In the genomic region with DNA sequence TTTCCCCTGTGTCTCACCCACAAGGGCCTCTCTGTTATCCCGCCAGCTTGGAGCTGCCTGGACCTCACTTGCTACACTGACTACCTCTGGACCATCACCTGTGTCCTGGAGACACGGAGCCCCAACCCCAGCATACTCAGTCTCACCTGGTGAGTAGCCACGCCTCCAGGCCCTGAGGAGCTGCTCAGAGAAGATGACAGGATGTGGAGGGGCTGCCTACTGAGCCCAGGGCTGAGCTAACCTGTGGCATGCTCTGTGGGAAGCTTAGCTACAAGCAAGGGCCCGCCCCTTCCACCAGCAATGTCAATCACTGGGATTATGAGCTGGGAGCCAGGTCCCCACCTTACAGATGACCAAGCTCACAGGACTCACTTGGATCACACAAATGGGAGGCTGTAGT, we compare ENCODE assay signal across 26 mouse cellular contexts. TPM values are rescaled to one million over a fixed set of nuclear protein-coding genes. Genes with fewer than 3 reads are reported as not detected.
DNase-seq lines count a peak whose midpoint lies in the region; ATAC-seq lines count a peak whose summit lies in the region.
"Had no signal": no experiment of that assay in that cellular context is flagged by ENCODE, and none has a peak within 500 bp of the region (broad histone marks: within the 10 kb centered on the region; RNA-seq: fewer than 3 reads in every experiment).

No protein-coding gene starts in this region.

- no peaks in the 10 kb centered on the region for H3K4me1 ChIP-seq in heart, embryonic 16.5 days (ENCODE audit: control insufficient read depth, insufficient read depth, low read length)
- no peaks in the 10 kb centered on the region for H3K4me1 ChIP-seq in forebrain, embryonic 14.5 days (ENCODE audit: control insufficient read depth, insufficient read depth, low read length)
- H3K4me1 ChIP-seq: embryonic facial prominence, embryonic 15.5 days; limb, embryonic 15.5 days had no signal

- peaks cover 3% of the 10 kb centered on the region; the same call in 1 of the 2 replicates for H3K9me3 ChIP-seq in heart, embryonic 16.5 days (replicated peaks; ENCODE audit: control insufficient read depth, low read length)
- H3K9me3 ChIP-seq in forebrain, embryonic 14.5 days (replicated peaks; ENCODE audit: control insufficient read depth, low read length): no peaks in the 10 kb centered on the region
- H3K9me3 ChIP-seq: limb, embryonic 15.5 days; liver, embryonic 15.5 days; lung, embryonic 15.5 days had no signal

- H3K4me2 ChIP-seq in heart, embryonic 16.5 days (ENCODE audit: low read depth, low read length): no peak overlapping the region
- H3K4me2 ChIP-seq in forebrain, embryonic 14.5 days (ENCODE audit: low read length): no peak overlapping the region
- H3K4me2 ChIP-seq: embryonic facial prominence, embryonic 15.5 days; limb, embryonic 15.5 days; liver, embryonic 15.5 days; lung, embryonic 15.5 days had no signal

- H3K9ac ChIP-seq in heart, embryonic 16.5 days (ENCODE audit: low read length): no peak overlapping the region
- H3K9ac ChIP-seq in forebrain, embryonic 14.5 days (ENCODE audit: low read length): no peak overlapping the region
- H3K9ac ChIP-seq: embryonic facial prominence, embryonic 15.5 days; limb, embryonic 15.5 days; liver, embryonic 15.5 days; lung, embryonic 15.5 days had no signal

- intact Hi-C loops in heart, postnatal 10 days (cut with DNase I): no loop called here
- intact Hi-C loops in left cerebral cortex, postnatal 10 days (cut with DNase I): no loop called here

- DNase-seq in heart, postnatal 10 days: no peak
- peak; percentile 63 for DNase-seq in CD4-positive, CD25-positive, alpha-beta regulatory T cell, adult 2 months (ENCODE audit: low read depth, low spot score)
- peak; percentile 46 for DNase-seq in splenic B cell, adult 2 months (ENCODE audit: low read depth, low spot score)
- peak; percentile 63 for DNase-seq in thymus, postnatal 25 days
- no peak for DNase-seq in left cerebral cortex, postnatal 10 days (ENCODE audit: extremely low spot score in 1 of 2, low spot score in 2 of 2)
- DNase-seq in cerebellum, postnatal 36 days: no peak
- DNase-seq in forebrain, embryonic 14.5 days (ENCODE audit: low spot score): no peak
- DNase-seq: adrenal gland, postnatal 25 days; cerebellum, adult 9-10 months; gastrocnemius, postnatal 14 days; heart, adult 2 months; kidney, adult 9 months; kidney, postnatal 36 days; left cerebral cortex, postnatal 4 days; lung, postnatal 36 days had no signal

- 0 out of 2 replicates have a peak, but pooled peaks have one; percentile 15 for ATAC-seq in heart, embryonic 16.5 days (replicated peaks; ENCODE audit: extremely low read depth, insufficient read depth, low FRiP score)
- ATAC-seq in forebrain, embryonic 14.5 days: no peak
- ATAC-seq: forebrain, embryonic 16.5 days; hindbrain, embryonic 16.5 days; intestine, embryonic 16.5 days had no signal

- H3K36me3 ChIP-seq in heart, embryonic 16.5 days (ENCODE audit: control insufficient read depth, insufficient read depth): no peaks in the 10 kb centered on the region
- H3K36me3 ChIP-seq in splenic B cell, adult 2 months (ENCODE audit: control insufficient read depth, insufficient read depth, low read length, poor library complexity, severe bottlenecking): peaks cover 38% of the 10 kb centered on the region
- H3K36me3 ChIP-seq in forebrain, embryonic 14.5 days (ENCODE audit: control insufficient read depth, insufficient read depth, low read length): no peaks in the 10 kb centered on the region
- H3K36me3 ChIP-seq: embryonic facial prominence, embryonic 15.5 days; hindbrain, embryonic 10.5 days; limb, embryonic 15.5 days; liver, embryonic 15.5 days; lung, embryonic 15.5 days; midbrain, embryonic 10.5 days had no signal

- H3K4me3 ChIP-seq in heart, embryonic 16.5 days (ENCODE audit: low read length): no peak overlapping the region
- H3K4me3 ChIP-seq in forebrain, embryonic 14.5 days (ENCODE audit: low read depth, low read length): no peak overlapping the region
- H3K4me3 ChIP-seq: embryonic facial prominence, embryonic 15.5 days; heart, adult 2 months; hindbrain, embryonic 10.5 days; limb, embryonic 15.5 days; liver, embryonic 15.5 days; lung, embryonic 15.5 days; midbrain, embryonic 10.5 days had no signal

- H3K27me3 ChIP-seq in heart, embryonic 16.5 days (ENCODE audit: control insufficient read depth, insufficient read depth, low read length): no peaks in the 10 kb centered on the region
- H3K27me3 ChIP-seq in splenic B cell, adult 2 months (ENCODE audit: control insufficient read depth, insufficient read depth, low read length, poor library complexity, severe bottlenecking): no peaks in the 10 kb centered on the region
- no peaks in the 10 kb centered on the region for H3K27me3 ChIP-seq in forebrain, embryonic 14.5 days (replicated peaks; ENCODE audit: control insufficient read depth, insufficient read depth, low read length)
- H3K27me3 ChIP-seq: embryonic facial prominence, embryonic 15.5 days; limb, embryonic 15.5 days; liver, embryonic 15.5 days; lung, embryonic 15.5 days had no signal

- 74% methylated on average over 4 of the region's 4 CpGs for WGBS in heart, embryonic 16.5 days
- WGBS in forebrain, embryonic 14.5 days: 73% methylated on average over 4 of the region's 4 CpGs

- no peak overlapping the region for H3K27ac ChIP-seq in heart, embryonic 16.5 days (ENCODE audit: low read length)
- no peak overlapping the region for H3K27ac ChIP-seq in forebrain, embryonic 14.5 days (ENCODE audit: low read depth, low read length)
- H3K27ac ChIP-seq: embryonic facial prominence, embryonic 15.5 days; heart, adult 2 months; hindbrain, embryonic 10.5 days; limb, embryonic 15.5 days; liver, embryonic 15.5 days; lung, embryonic 15.5 days; midbrain, embryonic 10.5 days had no signal

RNA-seq across cellular contexts. Expression of a gene that starts 22.0 kb away (rescaled TPM):
- 0.61 and 3.2 TPM in 2 replicates for polyA plus RNA-seq in heart, embryonic 16.5 days (2015; fragmentation: Nextera tagmentation; extraction: Ambion mirVana)
- under 1 TPM; 0.67 to 0.74 TPM for total RNA-seq in heart, postnatal 10 days (2021)
- 1 to 10 TPM in 1 of 2 experiments, under 1 TPM in 1; 0.90 to 1.0 TPM for total RNA-seq in left cerebral cortex, postnatal 10 days (2021)
- polyA plus RNA-seq in forebrain, embryonic 14.5 days (2014; fragmentation: Nextera tagmentation; extraction: Ambion mirVana): 0.17 and 0.22 TPM in 2 replicates
- polyA plus RNA-seq: heart, embryonic 14.5 days had no signal

Comparison
In these comparisons a context has a peak if more than half of its experiments do, and no peak if none do; other contexts are left out.
1. DNase-seq: peak in CD4-positive, CD25-positive, alpha-beta regulatory T cell, adult 2 months (single experiment), splenic B cell, adult 2 months (single experiment) and thymus, postnatal 25 days (single experiment); none in heart, postnatal 10 days (0 of 2), left cerebral cortex, postnatal 10 days (0 of 2), cerebellum, postnatal 36 days (0 of 2) and forebrain, embryonic 14.5 days (single experiment).